Mouse (Mus musculus) megakaryocyte, embryonic 14.5 days (primary cell): Measurements from ENCODE around the gene Ift81. TPM values are rescaled to one million over a fixed set of nuclear protein-coding genes. Genes with fewer than 3 reads are reported as not detected.

Experiments used
- H3K27me3 ChIP-seq: replicated peaks from 2 replicates; pipeline ENCODE3; 2012; ENCODE audit warnings: inconsistent platforms
- H3K36me3 ChIP-seq: replicated peaks from 2 replicates; pipeline ENCODE3; 2012; ENCODE audit warnings: low read length, inconsistent platforms, mixed read lengths
- H3K4me1 ChIP-seq: 2 replicates; pipeline ENCODE4 v1.6.1; 2012; ENCODE audit warnings: inconsistent platforms
- H3K4me3 ChIP-seq: replicated peaks from 2 replicates; pipeline ENCODE3; 2012; ENCODE audit warnings: moderate library complexity, mild to moderate bottlenecking, inconsistent platforms
- H3K9me3 ChIP-seq: 2 replicates; pipeline ENCODE4 v1.6.1; 2012; ENCODE audit warnings: inconsistent platforms
- FLI1 ChIP-seq: IDR thresholded peaks from 2 replicates; pipeline ENCODE4 v1.6.1; 2012; ENCODE audit warnings: low read length, inconsistent platforms, mixed read lengths
- GATA1 ChIP-seq: IDR thresholded peaks from 3 replicates; pipeline ENCODE4 v1.6.1; 2012; ENCODE audit warnings: mixed read lengths, low read length, inconsistent platforms, borderline replicate concordance
- polyA plus RNA-seq: library from polyadenylated mRNA; stranded (reverse); fragments of >175 nt; gene quantifications from 2 replicates; pipeline ENCODE4 v1.2.3, GENCODE M21; 2012; ENCODE audit warnings: low replicate concordance; ENCODE audit not compliant: insufficient read depth

Ift81 gene
- polyA plus RNA-seq, 1 experiment: not detected

DNA sequence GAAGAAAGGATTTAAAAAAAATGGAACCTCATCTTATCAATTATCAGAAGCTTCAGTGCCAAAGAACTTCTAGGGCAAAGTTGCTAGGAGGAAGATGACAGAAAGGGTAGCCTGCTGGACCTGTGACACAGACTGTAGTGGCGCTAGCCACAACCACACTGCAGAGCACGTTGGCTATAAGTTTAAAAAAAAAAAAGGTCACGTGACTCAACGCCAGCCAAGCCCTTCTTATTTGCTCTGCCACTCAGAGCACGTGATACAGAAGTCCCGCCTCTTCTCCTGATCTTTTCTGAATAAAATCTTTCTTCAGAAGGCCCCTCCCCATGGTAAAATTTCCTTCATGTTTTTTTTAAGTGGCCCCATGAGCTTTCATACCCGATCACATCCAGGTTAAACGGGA is 20.9 kb upstream of the Ift81 start:
- H3K9me3 ChIP-seq: peaks cover 18% of the 10 kb centered on the region
- H3K27me3 ChIP-seq: peaks cover 61% of the 10 kb centered on the region
- no peak overlapping the region for H3K4me3 ChIP-seq
- H3K36me3 ChIP-seq: no peaks in the 10 kb centered on the region
- TF ChIP-seq GATA1: no peak
- no peak for TF ChIP-seq FLI1
- H3K4me1 ChIP-seq: peaks cover 15% of the 10 kb centered on the region

DNA sequence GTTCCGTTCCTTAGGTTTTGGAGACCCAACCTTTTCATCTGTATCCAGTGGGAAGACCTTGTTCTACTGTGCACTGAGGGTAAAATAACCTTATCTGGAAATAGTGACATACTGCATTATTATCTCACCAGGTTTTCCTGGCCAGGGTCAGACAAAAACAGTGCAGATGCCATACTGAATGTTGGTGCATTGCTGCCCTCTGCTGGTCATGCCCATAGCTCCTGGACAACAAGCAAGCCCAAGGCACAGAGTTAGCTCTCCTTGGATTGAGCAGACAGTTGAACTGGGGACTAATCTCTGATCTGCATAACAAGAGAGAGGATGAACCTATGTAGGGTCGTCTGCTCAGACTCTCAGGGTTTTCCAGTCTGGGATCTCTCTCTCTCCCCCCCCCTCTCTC is 12.9 kb upstream of the Ift81 start:
- Histone ChIP-seq H3K27me3 (peaks cover 38% of the 10 kb centered on the region), H3K4me3 (no peak overlapping the region), H3K4me1 (peaks cover 21% of the 10 kb centered on the region), H3K9me3 (peaks cover 9% of the 10 kb centered on the region), H3K36me3 (no peaks in the 10 kb centered on the region)
- no peak for TF ChIP-seq FLI1
- no peak for TF ChIP-seq GATA1

DNA sequence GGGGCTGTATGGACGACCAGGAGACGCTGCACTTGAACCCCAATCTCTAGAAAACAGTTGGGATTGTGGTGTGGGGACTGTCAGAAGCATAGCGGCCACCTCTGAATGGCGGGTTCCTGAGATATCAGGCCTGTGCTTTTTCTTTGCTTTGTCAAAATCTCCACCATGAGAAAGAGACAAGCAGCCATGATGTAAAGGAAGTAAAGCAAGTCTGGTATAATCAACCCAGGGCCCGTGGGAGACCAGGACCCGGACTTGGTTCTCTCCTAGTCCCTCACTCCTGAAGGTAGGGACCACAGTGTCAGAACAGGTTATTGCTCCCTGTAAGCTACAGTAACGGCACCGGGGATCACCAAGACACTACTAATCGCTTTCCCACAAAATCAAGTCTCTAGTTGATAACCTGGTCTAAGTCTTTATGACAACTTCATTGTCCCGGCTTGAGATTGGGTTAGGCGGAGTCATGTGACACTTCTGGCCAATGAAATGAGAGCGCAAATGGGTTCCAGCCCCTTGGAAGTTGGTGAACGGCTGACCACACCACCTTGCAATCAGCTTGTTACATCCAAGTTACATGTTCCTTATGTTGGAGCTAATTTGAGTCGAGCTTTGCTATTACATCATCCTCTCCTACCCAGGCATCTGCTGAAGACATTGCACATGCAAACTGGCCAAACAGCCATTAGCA is 11.4 kb upstream of the Ift81 start:
- H3K4me1 ChIP-seq: peaks cover 26% of the 10 kb centered on the region

DNA sequence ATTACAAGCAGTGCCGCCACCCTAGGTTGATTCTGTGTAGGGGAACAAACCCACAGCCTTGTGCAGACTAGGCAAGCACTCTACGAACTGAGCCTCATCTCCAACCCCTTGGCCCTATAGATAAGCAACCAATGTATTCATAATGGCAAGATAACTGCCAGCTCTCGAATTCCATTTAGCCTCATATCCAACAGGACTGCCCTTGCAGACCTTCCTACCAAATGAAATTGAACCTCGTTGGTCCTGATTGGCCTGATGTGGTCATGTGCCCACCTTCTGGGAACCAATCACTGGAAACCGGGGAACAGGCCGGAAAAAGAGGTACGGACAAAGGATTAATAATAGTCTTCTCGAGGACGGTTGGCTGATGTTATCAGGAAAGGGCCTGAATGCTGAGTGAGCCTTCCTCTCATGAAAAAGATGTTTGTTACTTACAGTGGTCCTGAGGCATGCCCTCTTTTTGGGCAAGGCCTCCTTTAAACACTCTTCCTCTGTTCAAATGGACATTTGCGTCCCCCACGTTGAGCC is 10.7 kb upstream of the Ift81 start:
- no peak for TF ChIP-seq GATA1
- no peak for TF ChIP-seq FLI1
- H3K9me3 ChIP-seq: no peaks in the 10 kb centered on the region
- H3K4me1 ChIP-seq: peaks cover 26% of the 10 kb centered on the region
- H3K27me3 ChIP-seq: peaks cover 36% of the 10 kb centered on the region
- H3K4me3 ChIP-seq: no peak overlapping the region
- H3K36me3 ChIP-seq: no peaks in the 10 kb centered on the region

More for the DNA sequence above, 11.4 kb upstream of the Ift81 start:
- Histone ChIP-seq H3K27me3 (peaks cover 34% of the 10 kb centered on the region), H3K36me3 (no peaks in the 10 kb centered on the region), H3K9me3 (no peaks in the 10 kb centered on the region), H3K4me3 (no peak overlapping the region)
- TF ChIP-seq FLI1 (no peak), GATA1 (no peak)

DNA sequence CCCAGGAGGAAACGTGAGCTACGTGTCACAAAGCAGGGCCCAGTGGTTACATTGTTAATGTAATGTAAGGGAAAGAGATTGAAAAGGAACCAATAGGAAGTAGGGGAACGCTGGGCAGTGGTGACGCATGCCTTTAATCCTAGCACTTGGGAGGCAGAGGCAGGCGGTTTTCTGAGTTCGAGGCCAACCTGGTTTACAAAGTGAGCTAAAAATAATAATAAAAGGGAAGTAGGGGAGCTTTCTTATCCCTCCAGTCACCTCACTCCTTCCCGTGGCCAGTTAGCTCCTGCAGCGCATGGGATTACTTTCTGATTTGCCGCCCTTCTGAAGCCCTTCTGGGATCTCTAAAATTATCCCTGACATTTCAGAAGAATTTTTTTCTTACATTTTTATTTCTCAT is 9.5 kb upstream of the Ift81 start:
- TF ChIP-seq FLI1 (no peak), GATA1 (no peak)
- peaks cover 35% of the 10 kb centered on the region for H3K27me3 ChIP-seq
- no peak overlapping the region for H3K4me3 ChIP-seq
- peaks cover 26% of the 10 kb centered on the region for H3K4me1 ChIP-seq
- no peaks in the 10 kb centered on the region for H3K9me3 ChIP-seq
- H3K36me3 ChIP-seq: no peaks in the 10 kb centered on the region

DNA sequence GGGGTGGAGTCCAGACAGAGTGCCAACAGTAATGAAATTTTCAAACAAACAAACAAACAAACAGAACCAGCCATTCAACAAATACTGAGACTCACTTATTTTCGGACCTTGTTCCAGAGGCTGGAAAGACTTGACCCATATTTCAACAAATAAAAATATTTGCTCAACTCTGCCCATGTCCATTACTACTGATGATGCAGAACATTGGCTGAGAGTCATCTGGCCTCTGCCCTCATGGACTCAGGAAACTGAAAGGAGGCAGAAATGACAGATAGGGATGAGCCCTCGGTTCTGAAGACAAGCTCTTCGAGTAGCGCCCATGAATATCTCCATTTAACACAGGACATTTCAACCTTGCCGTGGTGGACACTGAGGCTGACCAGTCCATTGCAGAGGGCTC is 8.2 kb upstream of the Ift81 start:
- Histone ChIP-seq H3K4me1 (peaks cover 26% of the 10 kb centered on the region), H3K9me3 (peaks cover 5% of the 10 kb centered on the region), H3K36me3 (no peaks in the 10 kb centered on the region), H3K27me3 (peaks cover 38% of the 10 kb centered on the region), H3K4me3 (no peak overlapping the region)
- TF ChIP-seq GATA1 (no peak), FLI1 (no peak)

DNA sequence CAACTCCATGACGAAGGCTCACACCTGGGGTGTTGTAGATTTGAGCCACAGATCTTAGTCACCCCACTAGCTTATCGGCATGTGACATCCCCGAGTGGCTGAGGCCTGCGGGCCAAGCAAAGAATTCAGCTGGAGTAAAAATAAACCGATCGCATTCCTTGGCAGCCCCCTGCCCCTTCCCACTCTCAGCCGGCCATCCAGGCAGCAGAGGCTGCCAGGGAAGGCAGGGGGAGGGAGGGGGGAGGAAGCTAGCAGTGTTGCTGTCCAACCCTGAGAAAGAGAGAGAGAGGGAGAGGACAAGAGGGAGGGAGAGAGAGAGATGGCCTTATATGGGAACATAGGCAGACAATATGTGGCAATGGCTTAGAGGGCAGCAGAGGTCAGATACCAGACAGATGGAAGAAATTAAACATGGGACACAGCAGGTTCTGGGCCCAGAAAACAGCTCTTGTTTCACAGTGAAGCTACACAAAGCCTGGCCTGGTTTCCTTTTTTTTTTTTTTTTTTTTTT is 7.1 kb upstream of the Ift81 start:
- H3K27me3 ChIP-seq: peaks cover 46% of the 10 kb centered on the region
- H3K36me3 ChIP-seq: no peaks in the 10 kb centered on the region
- H3K4me1 ChIP-seq: peaks cover 22% of the 10 kb centered on the region
- peaks cover 11% of the 10 kb centered on the region for H3K9me3 ChIP-seq
- H3K4me3 ChIP-seq: no peak overlapping the region
- no peak; the same call in 1 of the 2 replicates for TF ChIP-seq FLI1
- TF ChIP-seq GATA1: no peak

DNA sequence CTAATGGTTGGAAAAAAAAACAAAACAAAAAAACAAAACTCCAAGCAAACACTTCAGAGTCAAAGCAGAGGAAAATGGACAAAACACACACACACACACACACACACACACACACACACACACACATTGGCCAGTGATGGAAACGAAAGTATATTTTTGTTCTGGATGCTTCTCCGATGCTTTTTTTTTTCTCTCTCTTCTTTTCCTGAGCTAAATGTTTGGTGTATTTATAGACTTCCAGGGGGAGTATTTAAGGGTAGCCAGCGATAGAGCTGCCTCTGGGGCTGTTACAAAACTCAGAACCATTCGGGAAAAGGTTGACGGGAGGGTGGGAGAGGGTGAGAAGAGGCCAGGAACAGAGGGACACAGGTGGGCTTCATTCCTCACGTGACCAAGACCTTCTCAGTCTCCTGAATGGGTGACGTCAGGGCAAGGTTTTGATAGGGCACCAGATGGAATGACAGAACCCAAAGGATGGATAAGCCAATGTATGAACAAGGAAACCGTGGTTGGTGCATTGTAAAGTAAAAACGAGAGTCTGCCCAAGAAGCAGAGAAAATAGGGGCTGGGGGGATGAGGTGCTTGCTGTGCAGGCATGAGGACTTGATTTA is 5.5 kb upstream of the Ift81 start:
- H3K4me1 ChIP-seq: peaks cover 22% of the 10 kb centered on the region
- TF ChIP-seq FLI1 (no peak), GATA1 (no peak)
- no peak overlapping the region for H3K4me3 ChIP-seq
- peaks cover 49% of the 10 kb centered on the region for H3K27me3 ChIP-seq
- no peaks in the 10 kb centered on the region for H3K36me3 ChIP-seq
- H3K9me3 ChIP-seq: peaks cover 11% of the 10 kb centered on the region

DNA sequence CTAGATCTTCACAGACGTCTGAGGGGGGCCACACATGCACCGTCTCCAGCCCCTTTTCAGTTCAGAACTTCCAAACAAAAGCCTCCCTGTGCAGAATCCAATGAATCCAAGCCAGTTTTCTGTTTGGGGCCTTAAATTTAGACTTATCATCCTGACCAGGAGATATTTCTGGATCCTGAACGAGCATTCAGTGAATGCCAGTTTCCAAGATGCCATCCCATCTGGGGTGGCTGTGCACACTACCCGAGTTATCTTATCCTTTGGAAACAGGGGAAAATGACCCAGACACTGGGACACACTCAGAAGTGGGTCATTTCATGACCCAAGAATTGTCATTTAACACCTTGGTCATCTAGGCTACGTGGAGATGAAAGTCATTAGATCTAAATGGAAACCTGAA is 3.4 kb upstream of the Ift81 start:
- Histone ChIP-seq H3K4me3 (no peak overlapping the region), H3K36me3 (no peaks in the 10 kb centered on the region), H3K4me1 (peaks cover 25% of the 10 kb centered on the region), H3K9me3 (peaks cover 11% of the 10 kb centered on the region), H3K27me3 (peaks cover 64% of the 10 kb centered on the region)
- no peak for TF ChIP-seq FLI1
- no peak for TF ChIP-seq GATA1

DNA sequence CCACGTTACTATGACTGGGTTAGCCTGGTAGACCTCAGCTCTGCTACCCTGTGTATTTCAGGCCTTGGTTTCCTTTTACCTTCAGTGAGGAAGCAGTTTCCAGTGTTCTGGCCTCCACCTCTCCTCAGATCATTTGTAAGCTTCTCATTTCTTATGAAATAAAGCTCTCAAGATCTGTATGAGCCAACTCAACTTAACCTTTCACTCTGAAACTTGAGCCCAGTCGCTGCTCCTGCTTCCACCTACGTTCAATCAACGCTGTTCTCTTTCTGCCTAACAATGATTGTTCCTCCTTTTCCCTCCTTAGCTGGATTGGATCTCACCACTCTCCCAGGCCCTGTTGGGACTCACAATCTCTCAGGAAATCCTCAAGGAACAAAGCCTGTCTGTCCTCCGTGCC is 2.7 kb downstream of the Ift81 start:
- no peak overlapping the region for H3K4me3 ChIP-seq
- peaks cover 59% of the 10 kb centered on the region for H3K27me3 ChIP-seq
- TF ChIP-seq FLI1: no peak
- no peak for TF ChIP-seq GATA1
- no peaks in the 10 kb centered on the region for H3K36me3 ChIP-seq
- peaks cover 12% of the 10 kb centered on the region for H3K4me1 ChIP-seq
- 0 out of 2 replicates have a peak, but pooled peaks cover under 1% of the 10 kb centered on the region for H3K9me3 ChIP-seq
